Mouse (Mus musculus) liver, adult 2 months (tissue): Measurements from ENCODE around the gene Tex44. TPM values are rescaled to one million over a fixed set of nuclear protein-coding genes. Genes with fewer than 3 reads are reported as not detected.

Experiments used
- DNase-seq: peaks from one replicate; pipeline ENCODE4 v3.0.0-alpha.2; 2011; ENCODE audit warnings: low read depth, low spot score; ENCODE audit errors: extremely low read depth
- H3K27ac ChIP-seq: fragments of 200-500 bp; replicated peaks from 2 replicates; pipeline ENCODE4 v1.5.1; 2012; ENCODE audit warnings: low read depth, mild to moderate bottlenecking, control low read depth, inconsistent platforms, low read length; ENCODE audit not compliant: insufficient read depth
- H3K27me3 ChIP-seq: fragments of 200-500 bp; 2 replicates; pipeline ENCODE4 v1.6.1; 2012; ENCODE audit warnings: mild to moderate bottlenecking, moderate library complexity, low read length, inconsistent platforms; ENCODE audit not compliant: control insufficient read depth, insufficient read depth
- H3K36me3 ChIP-seq: fragments of 200-500 bp; 2 replicates; pipeline ENCODE4 v1.6.1; 2012; ENCODE audit warnings: low read length, inconsistent platforms; ENCODE audit not compliant: control insufficient read depth, insufficient read depth
- H3K4me1 ChIP-seq: fragments of 200-500 bp; 2 replicates; pipeline ENCODE4 v1.6.1; 2011; ENCODE audit warnings: low read length; ENCODE audit not compliant: control insufficient read depth, insufficient read depth
- H3K4me3 ChIP-seq: fragments of 200-500 bp; 2 replicates; pipeline ENCODE4 v1.5.1; 2011; ENCODE audit warnings: low read depth, mild to moderate bottlenecking, control low read depth, low read length, moderate library complexity; ENCODE audit not compliant: insufficient read depth
- H3K79me2 ChIP-seq: fragments of 200-500 bp; 2 replicates; pipeline ENCODE4 v1.6.1; 2012; ENCODE audit warnings: inconsistent platforms, mild to moderate bottlenecking, low read length, moderate library complexity; ENCODE audit not compliant: control insufficient read depth, insufficient read depth
- H3K9ac ChIP-seq: fragments of 200-500 bp; 2 replicates; pipeline ENCODE4 v1.6.1; 2012; ENCODE audit warnings: low read depth, mild to moderate bottlenecking, control low read depth, inconsistent platforms, low read length
- CTCF ChIP-seq: fragments of 200-500 bp; IDR thresholded peaks from 2 replicates; pipeline ENCODE4 v1.5.1; 2011; ENCODE audit warnings: low read depth, low read length, control low read depth
- POLR2A ChIP-seq: fragments of 200-500 bp; IDR thresholded peaks from 2 replicates; pipeline ENCODE4 v1.6.1; 2011; ENCODE audit warnings: low read length, control low read depth; ENCODE audit not compliant: insufficient read depth; ENCODE audit errors: extremely low read depth
- WGBS: fragments of 180-500 bp; shearing (Covaris S2); methylation state at CpG from one replicate; pipeline ENCODE4 v1.1.7; 2018; 5-methylcytosine and 5-hydroxymethylcytosine counted together
- polyA plus RNA-seq: library from polyadenylated mRNA; depleted of rRNA; stranded (reverse); fragments of >200 nt; gene quantifications from 2 replicates; pipeline ENCODE4 v1.2.3, GENCODE M21; 2012
- total RNA-seq: library from RNA; depleted of rRNA; stranded (reverse); fragments of >200 nt; gene quantifications from 2 replicates; pipeline ENCODE4 v1.2.3, GENCODE M21; 2014

The Tex44 gene
- total and polyA plus RNA-seq, 2 experiments: not detected

- Histone ChIP-seq H3K4me3 (no peak overlapping the region), H3K27ac (no peak overlapping the region), H3K36me3 (no peaks in the 10 kb centered on the region), H3K79me2 (no peaks in the 10 kb centered on the region), H3K27me3 (no peaks in the 10 kb centered on the region), H3K4me1 (no peaks in the 10 kb centered on the region), H3K9ac (no peak overlapping the region)
- no peak for TF ChIP-seq CTCF
- TF ChIP-seq POLR2A: no peak
- peak; percentile 24 for DNase-seq
- 77% methylated on average over 3 of the region's 3 CpGs for WGBS
Measured at GRCm38 (mm10) chr1:86399322-86399721, 26.8 kb upstream of the Tex44 start.

DNA sequence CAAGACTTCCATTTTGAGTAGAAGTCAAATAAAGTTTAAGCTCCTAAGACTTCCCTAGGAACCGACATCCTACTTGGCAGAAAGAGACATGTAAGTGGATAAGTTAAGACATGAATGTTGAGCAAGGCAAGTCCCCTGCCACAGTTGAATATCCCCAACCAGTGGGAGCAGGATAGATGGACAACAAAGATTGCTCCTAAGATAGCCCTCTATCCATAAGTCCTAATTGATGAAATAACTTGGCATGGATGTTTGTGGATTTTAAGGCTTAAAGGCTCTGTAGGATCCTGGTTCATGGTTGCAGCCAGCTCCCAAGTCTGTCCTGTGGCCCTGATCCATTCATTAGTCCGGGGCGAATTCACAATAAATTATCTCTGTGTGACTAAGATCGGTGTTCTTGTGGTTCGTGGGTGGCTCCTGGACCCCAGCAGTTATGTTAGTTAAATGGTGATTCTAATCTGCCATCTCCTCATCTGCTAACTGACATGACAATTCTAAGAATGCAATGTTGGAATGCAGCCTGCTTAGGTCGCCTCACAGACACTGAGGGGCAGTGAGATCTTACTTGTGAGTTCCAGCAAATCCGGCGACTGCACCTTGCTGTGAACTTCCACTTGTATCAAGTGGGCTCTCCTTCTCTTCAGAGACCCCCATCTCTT lies 25.9 kb upstream of the Tex44 start:
- TF ChIP-seq POLR2A: no peak
- no peak for TF ChIP-seq CTCF
- 86% methylated on average over 8 of the region's 8 CpGs for WGBS

GRCm38 (mm10) chr1:86404834-86405233 lies 21.3 kb upstream of the Tex44 start:
- Histone ChIP-seq H3K79me2 (no peaks in the 10 kb centered on the region), H3K27ac (no peak overlapping the region), H3K36me3 (no peaks in the 10 kb centered on the region), H3K4me3 (no peak overlapping the region), H3K4me1 (peaks cover 11% of the 10 kb centered on the region), H3K27me3 (no peaks in the 10 kb centered on the region), H3K9ac (no peak overlapping the region)
- no peak for TF ChIP-seq POLR2A
- TF ChIP-seq CTCF: peak; percentile 79
- 64% methylated on average over 5 of the region's 5 CpGs for WGBS
- DNase-seq: no peak

More for the DNA sequence above, 25.9 kb upstream of the Tex44 start:
- Histone ChIP-seq H3K27me3 (no peaks in the 10 kb centered on the region), H3K4me3 (no peak overlapping the region), H3K36me3 (no peaks in the 10 kb centered on the region), H3K27ac (no peak overlapping the region), H3K9ac (no peak overlapping the region), H3K79me2 (no peaks in the 10 kb centered on the region), H3K4me1 (no peaks in the 10 kb centered on the region)
- no peak for DNase-seq

DNA sequence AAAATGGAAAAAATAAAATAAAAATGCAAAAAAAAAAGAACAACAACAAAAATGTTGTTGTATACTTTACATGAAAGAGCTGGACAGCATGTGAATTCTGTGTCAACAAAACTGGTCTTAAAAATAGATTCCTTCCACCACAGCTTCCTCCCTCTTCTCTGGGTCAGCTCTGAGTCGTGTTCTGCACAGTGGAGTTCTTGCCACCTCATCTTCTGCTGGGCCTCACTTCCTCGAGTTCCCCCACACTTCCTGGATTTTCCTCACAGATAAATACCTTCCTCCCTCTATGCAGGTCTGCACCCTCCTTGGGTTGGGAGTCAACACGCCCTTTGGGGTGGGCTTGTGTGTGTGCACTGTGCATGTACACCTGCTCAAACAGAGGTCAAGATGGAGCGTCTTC lies 19.8 kb upstream of the Tex44 start:
- H3K27me3 ChIP-seq: no peaks in the 10 kb centered on the region
- no peak overlapping the region for H3K9ac ChIP-seq
- H3K4me1 ChIP-seq: peaks cover 11% of the 10 kb centered on the region
- no peaks in the 10 kb centered on the region for H3K36me3 ChIP-seq
- H3K4me3 ChIP-seq: no peak overlapping the region
- 71% methylated on average over 4 of the region's 4 CpGs for WGBS
- H3K79me2 ChIP-seq: no peaks in the 10 kb centered on the region
- DNase-seq: peak; percentile 44
- TF ChIP-seq POLR2A: no peak
- TF ChIP-seq CTCF: no peak
- peak overlapping the region; percentile 29 for H3K27ac ChIP-seq

- no peaks in the 10 kb centered on the region for H3K27me3 ChIP-seq
- H3K79me2 ChIP-seq: no peaks in the 10 kb centered on the region
- WGBS: 5% methylated on average over 8 of the region's 8 CpGs
- no peaks in the 10 kb centered on the region for H3K36me3 ChIP-seq
- DNase-seq: peak; percentile 96
- peak overlapping the region; percentile 48 for H3K27ac ChIP-seq
- H3K4me1 ChIP-seq: peaks cover 11% of the 10 kb centered on the region
- H3K9ac ChIP-seq: no peak overlapping the region
- no peak overlapping the region for H3K4me3 ChIP-seq
- TF ChIP-seq CTCF (no peak), POLR2A (no peak)
Measured at GRCm38 (mm10) chr1:86406914-86407313, 19.2 kb upstream of the Tex44 start.

DNA sequence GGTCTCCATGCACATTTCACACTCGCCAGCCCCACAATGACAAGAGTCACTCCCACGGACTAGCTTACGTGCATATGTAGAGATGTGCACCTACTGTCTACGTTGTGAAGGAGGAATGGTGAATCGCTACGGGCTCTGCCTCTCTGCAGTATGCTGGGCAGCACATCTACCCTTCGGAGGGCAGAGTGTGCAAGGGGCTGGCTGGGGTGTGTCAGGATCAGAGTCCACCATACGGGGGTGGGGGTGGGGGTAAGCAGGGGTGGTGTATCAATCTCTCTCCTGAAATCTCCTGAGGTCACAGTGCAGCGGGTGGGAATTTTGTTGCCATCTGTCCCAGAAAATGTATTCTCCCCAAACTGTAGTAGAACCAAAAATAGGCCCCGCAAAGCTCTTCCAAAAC lies 17.6 kb upstream of the Tex44 start:
- no peak for DNase-seq
- Histone ChIP-seq H3K4me1 (peaks cover 11% of the 10 kb centered on the region), H3K27me3 (no peaks in the 10 kb centered on the region), H3K9ac (no peak overlapping the region), H3K27ac (no peak overlapping the region), H3K79me2 (no peaks in the 10 kb centered on the region), H3K4me3 (no peak overlapping the region), H3K36me3 (no peaks in the 10 kb centered on the region)
- WGBS: 76% methylated on average over 10 of the region's 10 CpGs
- no peak for TF ChIP-seq CTCF
- no peak for TF ChIP-seq POLR2A
